Mouse (Mus musculus) midbrain, postnatal 0 days (tissue): ENCODE measurements around the gene Cpe. TPM values are rescaled to one million over a fixed set of nuclear protein-coding genes. Genes with fewer than 3 reads are reported as not detected.

Experiments
- ATAC-seq: fragments of 200-750 bp; cut with Nextera tagmentation; 2 replicates; pipeline ENCODE4 v1.8.0; 2017; ENCODE audit warnings: moderate number of reproducible peaks, mild to moderate bottlenecking, moderate TSS enrichment, moderate library complexity; ENCODE audit not compliant: low FRiP score
- DNase-seq: peaks from one replicate; pipeline ENCODE4 v3.0.0-alpha.2; 2015; ENCODE audit warnings: low spot score
- H3K27ac ChIP-seq: fragments of 300-500 bp; sonication (generic); 2 replicates; pipeline ENCODE4 v1.5.1; 2014; ENCODE audit warnings: low read depth, mild to moderate bottlenecking, low read length, mixed read lengths
- H3K27me3 ChIP-seq: fragments of 300-500 bp; sonication (generic); 2 replicates; pipeline ENCODE4 v1.6.1; 2014; ENCODE audit warnings: low read length, control low read depth, mixed read lengths; ENCODE audit not compliant: insufficient read depth
- H3K36me3 ChIP-seq: fragments of 300-500 bp; sonication (generic); 2 replicates; pipeline ENCODE4 v1.6.1; 2014; ENCODE audit warnings: low read length, control low read depth, mixed read lengths; ENCODE audit not compliant: insufficient read depth
- H3K4me1 ChIP-seq: fragments of 300-500 bp; sonication (generic); 2 replicates; pipeline ENCODE4 v1.6.1; 2014; ENCODE audit warnings: mild to moderate bottlenecking, control low read depth, antibody characterized with exemption, low read length, mixed read lengths; ENCODE audit not compliant: insufficient read depth
- H3K4me2 ChIP-seq: fragments of 300-500 bp; sonication (generic); 2 replicates; pipeline ENCODE4 v1.6.1; 2014; ENCODE audit warnings: low read depth, mild to moderate bottlenecking, low read length, mixed read lengths; ENCODE audit not compliant: poor library complexity, severe bottlenecking
- H3K4me3 ChIP-seq: fragments of 300-500 bp; sonication (generic); 2 replicates; pipeline ENCODE4 v1.5.1; 2014; ENCODE audit warnings: low read depth, mild to moderate bottlenecking, low read length, moderate library complexity
- H3K9ac ChIP-seq: fragments of 300-500 bp; sonication (generic); replicated peaks from 2 replicates; pipeline ENCODE4 v1.6.1; 2014; ENCODE audit warnings: mild to moderate bottlenecking, low read length, moderate library complexity, mixed read lengths; ENCODE audit not compliant: poor library complexity, severe bottlenecking
- H3K9me3 ChIP-seq: fragments of 300-500 bp; sonication (generic); 2 replicates; pipeline ENCODE4 v1.6.1; 2016; ENCODE audit warnings: low read length, control low read depth
- CTCF ChIP-seq: IDR thresholded peaks from 2 replicates; pipeline ENCODE4 v1.5.1; 2016; ENCODE audit warnings: antibody characterized with exemption, mild to moderate bottlenecking
- WGBS: fragments of 180-500 bp; shearing (Covaris S2); extraction: QIAGEN DNeasy Blood & Tissue Kit; methylation state at CpG from one replicate; pipeline ENCODE4 v1.1.7; 2014; 5-methylcytosine and 5-hydroxymethylcytosine counted together
- polyA plus RNA-seq: library from polyadenylated mRNA; unstranded; fragments of >200 nt; fragmentation: Nextera tagmentation; extraction: Ambion mirVana; gene quantifications from 2 replicates; pipeline ENCODE4 v1.2.1, GENCODE M21; 2015
- total RNA-seq: library from RNA; depleted of rRNA; stranded (reverse); fragments of >200 nt; gene quantifications from 2 replicates; pipeline ENCODE4 v1.2.3, GENCODE M21; 2014

The Cpe gene
- total and polyA plus RNA-seq, 2 experiments from 2014 or later: 974 to 1,519 TPM

DNA sequence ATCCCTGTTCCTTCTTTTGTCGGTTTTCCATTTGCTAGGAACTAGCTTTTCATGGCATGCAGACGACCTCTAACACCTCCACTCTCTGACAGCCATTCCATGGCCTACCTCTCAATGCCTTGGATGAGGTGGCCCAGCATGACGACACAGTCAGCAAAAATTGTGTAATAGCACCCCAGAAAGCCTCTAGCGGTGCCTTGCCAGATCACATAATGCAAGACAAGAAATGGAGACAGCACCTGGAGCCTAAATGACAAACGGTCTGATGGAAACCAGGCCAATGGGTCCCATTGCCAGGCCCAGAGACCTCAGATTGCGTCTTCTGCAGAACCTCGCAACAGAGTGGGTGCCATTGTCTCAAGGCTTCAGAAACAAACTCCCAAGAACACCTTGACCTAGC lies 19.6 kb upstream of the Cpe start:
- H3K27me3 ChIP-seq: no peaks in the 10 kb centered on the region
- 93% methylated on average over 7 of the region's 7 CpGs for WGBS
- no peak overlapping the region for H3K27ac ChIP-seq
- ATAC-seq (no peak), DNase-seq (no peak)
- no peaks in the 10 kb centered on the region for H3K9me3 ChIP-seq
- peaks cover 11% of the 10 kb centered on the region; the same call in 1 of the 2 replicates for H3K36me3 ChIP-seq
- H3K9ac ChIP-seq: no peak overlapping the region
- H3K4me1 ChIP-seq: no peaks in the 10 kb centered on the region
- no peak for TF ChIP-seq CTCF
- H3K4me2 ChIP-seq: no peak overlapping the region
- no peak overlapping the region for H3K4me3 ChIP-seq

DNA sequence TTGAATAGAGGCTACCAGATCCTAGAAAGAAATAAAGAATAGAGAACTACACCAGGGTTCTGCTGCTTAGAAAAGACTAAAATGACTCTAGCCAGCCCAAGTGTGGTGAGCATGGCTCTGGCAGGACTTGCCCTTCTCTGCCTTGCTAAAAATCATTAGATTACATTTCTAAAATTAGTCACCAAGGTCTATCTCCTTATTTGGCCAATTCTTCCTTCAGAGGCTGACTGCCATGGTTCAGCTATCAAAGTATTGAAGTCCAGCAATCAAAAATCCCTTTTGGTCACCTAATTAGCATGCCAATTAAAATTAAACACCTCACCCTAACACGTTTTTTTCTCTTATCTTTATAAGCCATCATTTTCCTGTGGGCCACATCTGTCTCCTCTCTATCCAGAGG lies 18.7 kb upstream of the Cpe start:
- Histone ChIP-seq H3K4me2 (no peak overlapping the region), H3K9me3 (no peaks in the 10 kb centered on the region), H3K36me3 (peaks cover 2% of the 10 kb centered on the region; the same call in 1 of the 2 replicates), H3K9ac (no peak overlapping the region), H3K4me1 (no peaks in the 10 kb centered on the region), H3K4me3 (no peak overlapping the region), H3K27ac (no peak overlapping the region), H3K27me3 (no peaks in the 10 kb centered on the region)
- ATAC-seq: no peak
- DNase-seq: no peak
- TF ChIP-seq CTCF: no peak
- WGBS: 38% methylated on average over 1 of the region's 1 CpGs

DNA sequence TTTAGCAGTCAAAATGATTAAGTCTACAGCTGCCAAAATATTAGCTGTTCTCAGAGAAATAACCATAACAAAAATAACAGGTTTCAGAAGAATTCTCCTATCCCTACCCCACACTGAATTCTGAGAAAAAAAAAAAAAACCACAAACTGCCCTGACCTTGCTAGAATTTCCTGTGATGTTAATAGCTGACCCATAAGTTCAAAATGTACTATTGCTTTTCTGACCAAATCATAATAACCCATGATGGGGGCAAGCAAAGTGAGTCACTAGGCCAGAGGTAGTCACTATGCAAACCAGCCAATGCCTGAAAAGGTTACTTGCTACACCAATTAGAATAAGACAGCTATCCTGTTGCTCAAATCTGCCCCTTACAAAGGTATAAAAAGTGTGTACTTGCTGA lies 14.6 kb upstream of the Cpe start:
- no peak for ATAC-seq
- Histone ChIP-seq H3K9ac (no peak overlapping the region), H3K27ac (no peak overlapping the region), H3K4me2 (no peak overlapping the region), H3K36me3 (no peaks in the 10 kb centered on the region), H3K27me3 (no peaks in the 10 kb centered on the region), H3K4me1 (no peaks in the 10 kb centered on the region), H3K9me3 (no peaks in the 10 kb centered on the region), H3K4me3 (no peak overlapping the region)
- TF ChIP-seq CTCF: no peak
- DNase-seq: no peak

DNA sequence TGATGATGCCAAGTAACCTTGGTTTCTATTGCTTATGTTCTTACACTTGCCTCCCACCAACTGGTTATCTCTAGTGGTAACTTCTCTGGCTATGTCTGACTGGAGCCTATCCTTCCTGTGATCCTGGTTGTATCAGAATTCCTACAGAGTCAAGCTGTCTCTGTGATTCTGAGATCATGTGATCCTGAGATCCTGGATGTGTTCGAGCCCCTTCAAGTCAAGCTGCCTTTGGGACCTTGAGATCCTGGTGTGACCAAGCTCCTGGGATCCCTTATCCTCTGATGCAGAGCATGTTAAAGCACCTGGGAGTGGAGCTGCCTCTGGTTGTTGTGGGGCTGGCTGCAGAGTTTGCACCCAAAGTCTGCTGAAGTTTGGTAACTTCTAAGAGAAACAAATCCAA lies 10.3 kb upstream of the Cpe start:
- DNase-seq: no peak
- no peaks in the 10 kb centered on the region for H3K4me1 ChIP-seq
- no peak for TF ChIP-seq CTCF
- no peak overlapping the region for H3K9ac ChIP-seq
- H3K27me3 ChIP-seq: no peaks in the 10 kb centered on the region
- WGBS: 93% methylated on average over 1 of the region's 1 CpGs
- no peak overlapping the region for H3K4me3 ChIP-seq
- H3K9me3 ChIP-seq: no peaks in the 10 kb centered on the region
- no peak overlapping the region for H3K27ac ChIP-seq
- H3K4me2 ChIP-seq: no peak overlapping the region
- H3K36me3 ChIP-seq: no peaks in the 10 kb centered on the region
- ATAC-seq: no peak

DNA sequence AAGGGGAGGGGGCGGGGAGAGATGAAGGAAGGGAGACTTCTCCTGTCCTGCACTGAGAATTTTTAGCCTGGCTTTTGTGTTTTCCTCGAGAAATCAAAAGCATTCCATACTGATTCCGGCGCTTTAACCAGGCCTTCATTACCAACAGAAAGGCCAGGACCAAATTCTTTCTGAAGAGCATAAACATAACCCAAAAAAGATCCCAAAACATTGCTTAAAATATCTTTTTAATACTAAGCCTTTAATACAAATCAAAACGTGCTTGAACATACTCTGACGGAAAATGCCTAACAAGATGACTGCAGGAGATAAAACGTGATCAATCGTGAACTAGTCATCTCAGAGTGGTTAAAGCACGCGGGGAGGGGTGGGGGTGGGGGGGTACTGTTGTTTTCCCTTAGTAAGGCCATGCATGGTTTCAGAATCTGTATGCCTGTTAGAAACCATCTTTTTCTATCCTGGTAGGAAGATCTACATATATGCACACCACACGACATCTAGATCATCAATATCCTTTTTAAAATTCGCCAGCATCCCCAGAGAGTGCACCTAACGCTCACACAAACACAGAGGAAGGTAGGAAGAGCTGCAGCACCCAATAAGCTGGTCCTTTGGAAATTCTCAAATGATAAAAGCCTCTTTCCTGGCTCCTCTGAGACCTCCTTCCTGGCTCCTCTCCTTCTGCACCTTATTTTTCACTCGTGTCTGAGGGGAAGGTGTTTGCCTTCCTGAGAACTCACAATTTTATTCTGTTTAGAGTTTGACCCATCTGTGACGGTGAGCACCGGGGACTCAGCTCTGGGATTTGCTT lies 1.1 kb downstream of the Cpe start:
- Histone ChIP-seq H3K4me1 (0 out of 2 replicates have a peak, but pooled peaks cover 9% of the 10 kb centered on the region), H3K36me3 (no peaks in the 10 kb centered on the region), H3K9me3 (no peaks in the 10 kb centered on the region), H3K4me3 (peak overlapping the region; percentile 81), H3K27me3 (no peaks in the 10 kb centered on the region), H3K9ac (peak overlapping the region; percentile 96), H3K4me2 (peak overlapping the region; percentile 60), H3K27ac (peak overlapping the region; percentile 100)
- no peak for TF ChIP-seq CTCF
- peak; percentile 20; the same call in 1 of the 2 replicates for ATAC-seq
- DNase-seq: peak; percentile 46
- WGBS: 2% methylated on average over 16 of the region's 16 CpGs

DNA sequence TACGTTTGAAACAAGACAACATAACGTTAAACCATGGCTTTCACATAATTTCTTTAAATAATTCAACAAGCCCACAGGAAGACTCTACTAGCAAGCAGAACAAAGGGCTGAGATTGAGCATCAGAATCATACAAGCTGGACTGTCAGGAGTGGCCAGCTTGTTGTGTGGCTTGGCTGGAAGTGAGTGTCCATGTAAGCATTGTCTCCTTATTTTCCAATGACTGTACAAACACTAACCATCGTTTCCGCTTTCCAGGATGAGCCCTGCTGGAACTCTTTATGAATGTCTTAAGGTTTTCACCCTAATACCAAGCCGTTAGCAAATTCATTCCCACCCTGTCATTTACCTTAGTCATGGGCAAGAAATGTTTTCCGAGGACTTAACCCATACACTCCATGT lies 2.0 kb downstream of the Cpe start:
- TF ChIP-seq CTCF: no peak
- Histone ChIP-seq H3K4me2 (peak overlapping the region; percentile 60), H3K36me3 (no peaks in the 10 kb centered on the region), H3K27ac (no peak overlapping the region; the same call in 1 of the 2 replicates), H3K9me3 (no peaks in the 10 kb centered on the region), H3K27me3 (no peaks in the 10 kb centered on the region), H3K4me3 (peak overlapping the region; percentile 81), H3K4me1 (0 out of 2 replicates have a peak, but pooled peaks cover 9% of the 10 kb centered on the region), H3K9ac (peak overlapping the region; percentile 96)
- ATAC-seq: no peak
- 26% methylated on average over 6 of the region's 6 CpGs for WGBS
- DNase-seq: peak; percentile 35
